Mouse (Mus musculus) gonadal fat pad, adult 2 months (tissue): ENCODE results near the gene Hmgn2. TPM values are rescaled to one million over a fixed set of nuclear protein-coding genes. Genes with fewer than 3 reads are reported as not detected.
A peak's percentile ranks its signal among the peaks of the same experiment; 100 is the strongest.

ENCODE experiments used
- DNase-seq: peaks from one replicate; pipeline ENCODE4 v3.0.0-alpha.2; 2012; ENCODE audit warnings: low read depth
- polyA plus RNA-seq: library from polyadenylated mRNA; depleted of rRNA; stranded (reverse); fragments of >200 nt; gene quantifications from 2 replicates; pipeline ENCODE4 v1.2.3, GENCODE M21; 2012

Hmgn2 gene
- polyA plus RNA-seq, 1 experiment: 49.6 TPM

DNA sequence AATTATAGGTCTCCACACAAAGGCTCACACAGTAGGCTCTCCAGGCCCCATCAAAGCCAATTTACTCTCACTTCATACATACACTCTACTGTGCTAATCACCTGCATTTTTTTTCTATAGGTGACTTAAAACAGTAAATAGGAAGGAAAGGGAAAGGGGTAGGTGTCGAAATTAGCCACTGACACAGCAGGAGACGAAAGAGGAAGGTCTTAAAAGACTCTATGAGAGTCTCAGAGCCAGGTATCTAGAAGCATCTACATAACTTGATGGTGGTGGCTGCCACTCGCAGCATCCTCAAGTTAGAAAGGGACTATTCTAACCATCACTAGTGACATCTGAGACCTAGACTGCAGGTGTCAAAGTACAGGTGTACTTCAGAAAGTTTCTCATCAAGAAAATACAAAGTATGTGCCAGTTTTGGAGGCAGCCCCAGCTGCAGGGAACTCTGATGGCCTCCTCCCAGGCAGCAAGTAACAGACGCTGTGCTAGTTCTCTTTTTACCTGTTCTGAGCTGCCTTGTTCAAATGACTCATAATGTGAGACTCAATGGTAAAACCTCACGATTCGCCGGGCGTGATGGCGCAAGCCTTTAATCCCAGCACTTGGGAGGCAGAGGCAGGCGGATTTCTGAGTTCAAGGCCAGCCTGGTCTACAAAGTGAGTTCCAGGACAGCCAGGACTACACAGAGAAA lies 9.7 kb upstream of the Hmgn2 start:
- no peak for DNase-seq

- DNase-seq: no peak
Observed at GRCm38 (mm10) chr4:133971741-133972140, 3.3 kb upstream of the Hmgn2 start.

DNA sequence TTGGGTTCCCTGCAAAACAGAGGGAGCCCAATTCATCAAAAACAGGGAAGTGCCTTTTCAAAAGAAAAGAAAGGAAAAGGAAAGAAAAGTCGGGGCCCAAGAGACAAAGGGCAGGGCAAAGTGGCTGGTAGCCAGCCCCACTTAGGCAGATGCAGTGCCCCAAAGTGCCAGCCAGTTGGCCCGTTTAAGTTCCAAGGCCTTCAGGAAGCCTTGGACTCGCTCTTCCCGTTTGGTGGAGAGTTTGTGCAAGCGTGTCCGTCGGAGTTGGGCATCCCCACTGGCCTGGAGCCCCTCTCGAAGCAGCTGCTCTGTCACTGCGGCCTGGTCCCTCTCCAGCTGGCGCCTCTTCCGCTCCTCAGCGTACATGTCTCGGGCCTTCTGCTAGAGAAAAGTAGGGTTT lies 2.4 kb upstream of the Hmgn2 start:
- no peak for DNase-seq

DNA sequence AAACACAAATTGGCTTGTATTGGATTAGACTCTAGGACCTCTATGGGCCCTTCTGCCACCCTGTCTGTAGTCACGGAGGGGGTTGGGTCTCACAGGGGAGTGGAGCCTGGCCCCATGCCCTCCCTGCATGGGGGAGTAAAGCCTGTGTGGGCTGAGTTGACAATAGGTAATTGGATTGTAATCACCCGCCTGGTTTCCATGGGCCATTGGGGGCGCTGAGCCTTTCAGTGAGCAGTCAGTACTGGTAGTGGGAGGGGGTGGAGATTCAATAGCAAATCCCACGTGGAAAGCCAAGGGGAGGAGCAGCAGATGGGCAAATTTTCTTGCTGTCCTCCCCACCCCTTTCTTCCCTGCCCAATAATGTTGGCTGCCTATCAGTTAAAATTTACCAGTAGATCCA lies 1.7 kb upstream of the Hmgn2 start:
- DNase-seq: no peak

DNA sequence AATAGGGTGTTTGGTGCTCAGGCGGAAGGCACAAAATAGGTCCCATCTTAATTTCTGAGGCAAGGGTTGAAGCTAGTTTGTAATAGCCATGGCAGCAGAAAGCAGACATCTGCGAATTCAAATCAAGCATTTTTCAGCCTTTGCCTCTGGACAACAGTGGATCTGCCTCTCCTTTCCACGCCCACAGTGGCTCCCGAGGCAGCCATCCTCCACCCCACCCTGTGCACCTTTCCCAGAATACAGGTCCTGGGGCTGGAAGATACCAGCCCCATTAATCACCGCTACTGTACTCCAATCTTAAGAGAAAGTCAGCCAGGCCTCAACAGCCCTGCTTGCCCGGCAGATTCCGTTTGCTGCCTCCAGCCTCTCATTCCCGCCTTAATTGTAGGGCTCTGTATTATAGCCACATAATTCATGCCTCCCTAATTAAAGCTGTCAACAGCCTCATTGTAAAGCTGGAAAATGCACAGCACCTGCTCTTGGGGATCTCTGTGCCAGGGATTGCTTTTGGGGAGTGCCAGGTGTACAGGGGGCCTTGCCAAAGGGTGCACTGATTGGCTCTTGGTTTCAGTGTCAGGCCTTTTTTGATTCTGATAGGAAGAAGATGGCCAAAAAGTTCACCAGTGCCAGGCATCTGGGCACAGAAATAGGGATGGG lies 792 bp upstream of the Hmgn2 start:
- no peak for DNase-seq

- DNase-seq: no peak
Observed at GRCm38 (mm10) chr4:133967866-133968149, 642 bp downstream of the Hmgn2 start.

GRCm38 (mm10) chr4:133967138-133967865 lies 1.1 kb downstream of the Hmgn2 start:
- DNase-seq: no peak

- no peak for DNase-seq
Observed at GRCm38 (mm10) chr4:133966271-133966940, 2.0 kb downstream of the Hmgn2 start.

- no peak for DNase-seq
Observed at GRCm38 (mm10) chr4:133962566-133962965, 5.9 kb downstream of the Hmgn2 start.

GRCm38 (mm10) chr4:133958884-133959283 lies 9.6 kb downstream of the Hmgn2 start:
- DNase-seq: no peak

GRCm38 (mm10) chr4:133956358-133956757 lies 12.1 kb downstream of the Hmgn2 start:
- DNase-seq: no peak

GRCm38 (mm10) chr4:133946736-133947135 lies 21.7 kb downstream of the Hmgn2 start:
- no peak for DNase-seq

GRCm38 (mm10) chr4:133943791-133944190 lies 24.7 kb downstream of the Hmgn2 start:
- DNase-seq: peak; percentile 99

DNA sequence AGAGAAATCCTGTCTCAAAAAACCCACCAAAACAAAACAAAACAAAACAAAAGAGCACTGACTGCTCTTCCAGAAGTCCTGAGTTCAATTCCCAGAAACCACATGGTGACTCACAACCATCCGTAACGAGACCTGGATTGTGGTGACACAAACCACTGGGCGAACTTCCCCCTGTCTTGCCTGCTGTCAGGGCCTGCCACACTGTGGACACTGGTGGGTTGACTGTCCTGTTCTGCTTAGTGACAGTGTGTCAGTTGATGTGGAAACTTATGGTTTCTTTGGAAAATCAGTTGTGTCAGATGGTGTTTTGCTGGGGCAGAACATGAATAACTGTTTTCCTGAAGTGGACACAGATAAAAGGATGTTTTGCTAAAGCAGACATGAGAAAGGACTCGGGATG lies 25.8 kb downstream of the Hmgn2 start:
- no peak for DNase-seq

DNA sequence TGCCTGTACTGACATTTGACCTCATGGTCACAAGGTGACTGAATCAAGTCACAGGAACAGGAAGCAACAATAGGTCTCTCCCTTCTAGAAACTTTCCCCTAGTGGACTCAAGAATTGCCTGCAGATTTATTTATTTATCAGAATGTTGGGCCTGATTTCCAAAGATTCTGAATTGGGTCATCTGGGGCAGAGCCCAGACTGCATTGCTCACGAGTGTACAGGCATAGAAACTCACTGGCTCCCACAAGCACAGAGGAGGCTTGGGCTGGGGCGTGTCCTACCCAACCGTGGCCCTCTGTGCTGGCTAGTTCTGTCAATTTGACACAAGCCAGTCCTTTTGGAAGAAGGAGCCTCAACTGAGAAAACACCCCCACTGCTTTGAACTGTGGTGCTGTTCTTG lies 26.9 kb downstream of the Hmgn2 start:
- DNase-seq: no peak

DNA sequence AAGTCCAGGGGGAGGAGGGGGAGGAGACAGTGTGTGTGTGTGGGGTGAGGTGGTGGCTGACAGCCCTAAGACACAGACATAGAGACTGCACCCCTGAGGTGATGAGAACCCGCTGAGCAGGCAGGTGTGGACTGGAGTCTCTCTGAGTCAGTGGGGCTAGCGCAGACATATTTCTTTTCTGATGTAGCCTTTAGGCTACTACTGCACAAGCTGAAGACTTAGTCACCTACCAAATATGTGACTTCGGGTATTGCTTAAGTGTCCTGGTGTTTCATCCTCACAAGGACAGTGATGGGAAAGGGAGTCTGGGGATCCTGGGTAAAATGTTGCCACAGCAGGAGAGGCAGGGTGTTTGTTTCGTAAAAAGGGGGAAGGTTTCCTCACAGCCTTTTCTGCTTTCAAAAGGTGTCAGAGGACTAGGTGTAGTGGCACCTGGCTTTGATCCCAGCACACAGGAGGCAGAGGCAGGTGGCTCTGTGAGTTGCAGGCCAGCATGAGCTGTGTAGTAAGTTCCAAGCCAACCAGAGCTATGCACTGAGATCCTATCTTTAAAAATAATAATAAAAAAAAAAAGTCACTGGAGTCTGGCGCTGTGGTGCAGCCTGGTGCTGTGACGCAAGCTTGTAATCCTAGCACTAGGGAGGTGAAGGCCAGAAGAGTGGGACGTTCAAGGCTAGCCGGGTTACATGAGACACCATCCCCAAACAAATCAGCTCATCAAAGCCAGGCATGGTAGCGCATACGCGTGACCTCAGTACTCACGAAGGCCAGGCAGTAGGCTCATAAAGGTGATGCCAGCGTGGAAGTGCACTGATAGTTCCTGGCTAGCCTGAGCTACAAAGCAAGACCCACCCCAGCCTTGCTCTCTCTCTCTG lies 27.8 kb downstream of the Hmgn2 start:
- DNase-seq: peak; percentile 97

GRCm38 (mm10) chr4:133938077-133938476 lies 30.4 kb downstream of the Hmgn2 start:
- DNase-seq: no peak

GRCm38 (mm10) chr4:133931785-133932184 lies 36.7 kb downstream of the Hmgn2 start:
- no peak for DNase-seq

DNA sequence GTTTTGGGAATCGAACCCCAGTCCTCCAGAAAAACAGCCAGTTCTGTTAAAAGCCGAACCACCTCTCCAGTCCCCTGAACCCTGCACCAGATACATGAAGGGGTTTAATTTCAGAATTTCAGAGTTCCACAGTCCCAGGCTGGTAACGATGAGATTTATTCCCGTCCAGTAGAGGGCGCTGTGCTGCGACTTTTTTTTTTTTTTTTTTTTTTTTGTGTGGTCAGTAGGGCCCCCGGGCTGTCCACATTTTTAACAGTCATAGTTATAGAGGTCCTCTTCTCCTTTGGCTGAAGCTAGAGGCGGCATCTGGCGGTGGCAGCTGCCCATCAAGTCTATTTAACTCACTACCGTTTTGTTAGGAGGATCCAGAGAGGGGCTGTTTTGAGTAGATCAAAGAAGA lies 37.1 kb downstream of the Hmgn2 start:
- DNase-seq: no peak

DNA sequence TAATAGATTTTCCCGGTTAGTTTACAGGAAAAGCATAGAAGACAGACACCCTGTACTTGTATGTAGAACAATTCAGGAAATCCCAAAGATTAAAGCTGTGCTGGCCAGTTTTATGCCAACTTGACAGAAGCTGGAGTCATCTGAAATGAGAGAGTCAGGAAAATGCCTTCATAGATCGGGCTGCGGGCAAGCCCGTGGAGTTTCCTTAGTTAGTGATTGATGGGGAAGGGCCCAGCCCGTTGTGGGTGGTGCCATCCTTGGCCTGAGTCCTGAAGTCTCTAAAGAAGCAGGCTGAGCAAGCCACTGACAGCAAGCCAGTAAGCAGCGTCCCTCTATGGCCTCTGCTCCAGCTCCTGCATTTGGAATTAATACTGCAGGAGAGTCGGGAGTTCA lies 39.2 kb downstream of the Hmgn2 start:
- DNase-seq: no peak

- no peak for DNase-seq
Observed at GRCm38 (mm10) chr4:133928576-133929277, 39.7 kb downstream of the Hmgn2 start.
